Mouse (Mus musculus) embryonic facial prominence, embryonic 15.5 days (tissue): ENCODE results near the gene Cdc6. TPM values are rescaled to one million over a fixed set of nuclear protein-coding genes. Genes with fewer than 3 reads are reported as not detected.

Source experiments
- ATAC-seq: fragments of 200-750 bp; cut with Nextera tagmentation; 2 replicates; pipeline ENCODE4 v1.8.0; 2017; ENCODE audit warnings: low read depth, moderate TSS enrichment; ENCODE audit not compliant: insufficient number of reproducible peaks, low FRiP score, low TSS enrichment
- H3K27ac ChIP-seq: fragments of 300-500 bp; sonication (generic); replicated peaks from 2 replicates; pipeline ENCODE4 v1.5.1; 2015; ENCODE audit warnings: mild to moderate bottlenecking, inconsistent platforms
- H3K27me3 ChIP-seq: fragments of 300-500 bp; sonication (generic); 2 replicates; pipeline ENCODE4 v1.6.1; 2015; ENCODE audit warnings: inconsistent platforms
- H3K36me3 ChIP-seq: fragments of 300-500 bp; sonication (generic); 2 replicates; pipeline ENCODE4 v1.6.1; 2015; ENCODE audit warnings: mild to moderate bottlenecking, inconsistent platforms
- H3K4me1 ChIP-seq: fragments of 300-500 bp; sonication (generic); 2 replicates; pipeline ENCODE4 v1.6.1; 2015; ENCODE audit warnings: inconsistent platforms
- H3K4me2 ChIP-seq: fragments of 300-500 bp; sonication (generic); replicated peaks from 2 replicates; pipeline ENCODE4 v1.6.1; 2015; ENCODE audit warnings: mild to moderate bottlenecking, inconsistent platforms
- H3K4me3 ChIP-seq: fragments of 300-500 bp; sonication (generic); replicated peaks from 2 replicates; pipeline ENCODE4 v1.5.1; 2015; ENCODE audit warnings: mild to moderate bottlenecking, inconsistent platforms
- H3K9ac ChIP-seq: fragments of 300-500 bp; sonication (generic); 2 replicates; pipeline ENCODE4 v1.6.1; 2015; ENCODE audit warnings: inconsistent platforms
- H3K9me3 ChIP-seq: fragments of 300-500 bp; sonication (generic); replicated peaks from 2 replicates; pipeline ENCODE4 v1.6.1; 2016; ENCODE audit warnings: inconsistent platforms
- WGBS: fragments of 180-500 bp; shearing (Covaris S2); methylation state at CpG from one replicate; pipeline ENCODE4 v1.1.7; 2015; 5-methylcytosine and 5-hydroxymethylcytosine counted together
- polyA plus RNA-seq: library from polyadenylated mRNA; unstranded; fragments of >200 nt; fragmentation: Nextera tagmentation; extraction: Ambion mirVana; gene quantifications from 2 replicates; pipeline ENCODE4 v1.2.1, GENCODE M21; 2015

Cdc6 gene
- polyA plus RNA-seq, 1 experiment from 2014 or later, result 22.7 TPM

DNA sequence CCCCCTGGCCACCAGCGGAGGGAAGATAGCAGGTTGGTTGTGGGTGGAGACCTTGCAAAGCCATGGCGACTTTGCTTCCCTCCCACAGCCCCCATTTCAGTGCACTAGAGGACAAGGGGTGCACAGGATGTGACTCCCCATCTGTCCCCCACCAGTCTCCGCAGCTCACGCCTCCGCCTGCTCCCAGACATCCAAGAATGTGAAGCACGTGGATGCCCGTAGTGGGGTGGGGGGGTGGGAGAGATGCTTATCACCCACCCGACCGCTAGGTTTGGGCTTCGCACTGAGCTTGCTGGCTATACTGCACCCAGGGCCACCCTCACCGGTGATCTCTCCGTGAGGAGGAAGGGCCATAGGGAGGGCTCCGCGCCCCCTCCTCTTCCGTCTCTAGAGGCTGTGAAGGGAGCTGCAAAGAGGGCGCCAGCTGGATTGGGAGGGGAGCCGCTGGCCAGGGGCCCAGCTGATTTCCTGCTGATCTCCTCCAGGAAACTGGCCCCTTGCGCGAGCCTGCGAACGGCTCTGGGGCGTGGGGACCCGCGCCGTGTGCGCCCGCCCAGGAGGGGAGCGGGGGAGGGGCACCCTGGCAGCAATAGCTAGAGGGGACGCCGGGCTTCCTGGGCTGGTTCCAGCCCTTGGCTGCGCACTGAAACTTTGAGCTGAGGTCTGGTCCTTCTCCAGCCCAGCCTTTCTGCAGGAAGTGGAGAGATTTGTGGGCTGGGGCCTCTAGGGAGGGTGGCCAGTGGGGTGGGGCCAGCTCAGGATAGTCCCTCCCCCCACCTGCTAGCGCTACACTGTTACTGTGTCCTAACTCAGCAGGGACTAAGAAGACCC, 55.8 kb downstream of the Cdc6 start:
- H3K36me3 ChIP-seq, result peaks cover 21% of the 10 kb centered on the region
- ATAC-seq, result peak; percentile 80
- H3K9me3 ChIP-seq, result no peaks in the 10 kb centered on the region
- H3K9ac ChIP-seq, result 0 out of 2 replicates have a peak overlapping the region, but pooled peaks have one; percentile 15
- WGBS, result 1% methylated on average over 32 of the region's 32 CpGs
- no peaks in the 10 kb centered on the region for H3K27me3 ChIP-seq
- peak overlapping the region; percentile 95 for H3K4me2 ChIP-seq
- H3K27ac ChIP-seq, result peak overlapping the region; percentile 89
- peak overlapping the region; percentile 63 for H3K4me3 ChIP-seq
- H3K4me1 ChIP-seq, result peaks cover 98% of the 10 kb centered on the region

DNA sequence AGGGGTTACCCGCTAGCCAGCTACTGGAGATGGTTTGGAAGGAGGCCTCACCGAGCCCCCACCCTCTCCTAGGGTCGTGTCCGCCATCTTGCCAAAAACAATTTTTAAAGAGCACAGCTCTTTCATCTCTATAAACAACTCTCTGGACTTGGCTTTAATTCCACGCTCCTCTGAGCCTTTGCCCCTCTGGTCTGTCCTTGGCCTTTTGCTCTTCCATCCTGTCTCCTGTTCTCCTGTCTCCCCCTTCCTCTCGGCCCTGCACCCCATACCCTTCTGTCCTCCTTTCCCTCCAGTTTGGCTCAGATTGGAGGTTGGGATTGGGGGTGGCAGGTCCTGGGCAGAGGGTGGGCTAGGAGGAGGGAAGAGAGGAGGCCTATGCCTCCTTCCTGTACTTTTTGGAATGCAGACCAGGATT, 56.6 kb downstream of the Cdc6 start:
- Histone ChIP-seq H3K4me1 (peaks cover 100% of the 10 kb centered on the region), H3K9ac (no peak overlapping the region; the same call in 1 of the 2 replicates), H3K4me2 (peak overlapping the region; percentile 95), H3K9me3 (no peaks in the 10 kb centered on the region), H3K27me3 (no peaks in the 10 kb centered on the region), H3K36me3 (peaks cover 23% of the 10 kb centered on the region), H3K27ac (peak overlapping the region; percentile 89), H3K4me3 (peak overlapping the region; percentile 63)
- WGBS, result 20% methylated on average over 6 of the region's 6 CpGs
- ATAC-seq, result no peak

DNA sequence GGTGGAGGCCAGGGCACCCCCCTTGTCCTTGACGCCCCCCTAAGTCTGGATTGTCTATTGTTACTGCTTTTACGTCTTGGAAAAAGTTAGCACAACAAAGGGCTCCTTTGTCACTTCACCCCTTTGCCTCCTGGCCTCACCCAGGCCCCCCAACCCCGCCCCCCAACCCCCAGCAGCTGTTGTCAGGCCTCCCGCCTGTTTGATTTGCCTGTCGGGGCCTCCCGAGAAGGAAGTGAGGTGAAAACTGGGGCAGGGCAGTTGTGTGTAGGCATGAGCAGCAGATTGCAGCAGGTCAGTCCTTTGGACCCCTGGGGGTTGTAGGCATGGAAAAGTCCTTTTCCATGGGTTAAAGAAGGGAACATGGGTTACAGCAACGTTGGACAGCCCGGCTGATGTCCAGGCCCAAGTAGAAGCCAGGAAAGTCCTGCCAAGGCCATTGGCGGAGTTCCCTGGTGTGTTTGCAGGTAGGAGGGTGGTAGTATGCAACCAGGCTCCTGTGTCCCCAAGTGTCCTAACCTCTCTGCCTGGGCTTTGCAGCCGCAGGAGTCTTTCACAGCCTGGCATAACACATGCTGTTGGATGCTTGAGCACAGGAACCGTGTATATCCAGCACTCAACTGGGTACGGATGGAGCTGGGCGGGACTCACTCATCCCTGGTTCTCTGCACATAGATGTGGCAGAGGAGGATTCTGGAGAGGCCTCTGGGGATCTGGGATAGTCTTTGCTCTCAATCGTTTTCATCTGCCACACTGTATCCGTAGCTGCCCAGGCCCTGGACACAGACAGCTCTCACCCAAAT, 57.2 kb downstream of the Cdc6 start:
- H3K4me3 ChIP-seq, result peak overlapping the region; percentile 6; the same call in 1 of the 2 replicates
- peaks cover 23% of the 10 kb centered on the region for H3K36me3 ChIP-seq
- H3K27ac ChIP-seq, result peak overlapping the region; percentile 89
- H3K9me3 ChIP-seq, result no peaks in the 10 kb centered on the region
- peak overlapping the region; percentile 95 for H3K4me2 ChIP-seq
- 22% methylated on average over 15 of the region's 15 CpGs for WGBS
- H3K4me1 ChIP-seq, result peaks cover 100% of the 10 kb centered on the region
- ATAC-seq, result no peak
- H3K9ac ChIP-seq, result no peak overlapping the region
- H3K27me3 ChIP-seq, result no peaks in the 10 kb centered on the region

DNA sequence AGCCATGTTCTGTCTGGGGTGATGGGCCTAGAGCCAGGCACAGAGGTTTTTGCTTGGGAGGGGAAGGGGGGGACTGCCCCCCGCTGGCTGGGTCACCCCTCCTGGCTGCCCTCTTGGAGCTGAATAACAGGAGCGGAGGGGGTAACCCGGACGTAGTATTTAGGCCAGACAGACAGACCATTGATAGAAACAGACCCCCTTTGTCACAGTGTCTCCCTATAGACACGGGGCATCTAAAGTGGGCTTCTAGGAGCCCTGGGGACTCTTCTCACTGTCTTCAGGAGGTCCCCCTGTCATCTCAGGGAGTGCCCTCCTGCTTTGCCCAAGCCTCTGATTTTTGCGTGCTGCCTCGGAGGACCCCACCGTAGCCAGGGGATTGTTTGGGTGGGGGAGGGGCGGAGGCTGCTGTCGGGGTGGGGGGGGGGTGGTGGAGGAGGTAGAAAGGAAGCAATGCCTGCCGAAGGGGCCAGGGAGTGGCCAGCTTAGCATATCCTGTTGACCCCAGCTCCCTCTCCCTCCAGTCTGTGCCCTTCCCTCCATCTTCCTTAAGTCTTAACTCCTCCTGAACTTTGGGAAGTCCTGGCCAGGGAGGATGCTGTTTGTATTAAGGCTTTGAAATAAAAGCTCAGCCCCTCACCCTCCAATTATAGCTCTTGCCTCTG, 57.9 kb downstream of the Cdc6 start:
- Histone ChIP-seq H3K4me1 (peaks cover 100% of the 10 kb centered on the region), H3K4me3 (peak overlapping the region; percentile 6; the same call in 1 of the 2 replicates), H3K27me3 (no peaks in the 10 kb centered on the region), H3K4me2 (peak overlapping the region; percentile 95), H3K27ac (peak overlapping the region; percentile 89), H3K9me3 (no peaks in the 10 kb centered on the region), H3K36me3 (peaks cover 28% of the 10 kb centered on the region), H3K9ac (no peak overlapping the region)
- ATAC-seq, result no peak
- 20% methylated on average over 11 of the region's 11 CpGs for WGBS

DNA sequence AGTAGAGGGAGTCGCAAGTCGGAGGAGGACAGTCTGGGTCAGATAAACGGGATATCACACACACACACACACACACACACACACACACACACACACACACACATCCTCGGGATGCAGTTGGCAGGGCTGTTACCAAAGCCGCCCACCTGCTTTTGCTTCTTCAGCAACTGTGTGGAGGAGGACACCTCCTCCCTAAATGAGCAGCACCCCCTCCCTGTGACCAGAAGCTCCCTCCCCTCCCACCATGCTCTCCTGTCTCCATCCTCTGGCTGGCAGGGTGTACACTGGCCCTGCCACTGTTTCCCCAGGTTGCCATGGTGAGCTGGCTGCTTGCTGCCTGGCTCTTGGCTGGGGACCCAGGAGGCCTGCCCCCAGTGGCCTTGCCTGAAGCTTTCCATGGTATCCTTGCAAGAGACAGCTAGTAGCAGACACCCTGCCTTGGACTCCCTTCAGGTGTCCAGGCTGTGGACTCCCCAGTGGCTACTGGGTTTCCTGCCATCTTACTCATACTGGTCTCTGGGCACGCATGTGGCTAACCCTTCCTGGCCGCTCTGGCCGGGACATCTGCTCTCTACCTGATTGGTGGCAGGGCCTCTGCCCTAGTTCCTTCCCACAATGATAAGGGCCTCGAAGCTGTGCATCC, 59.0 kb downstream of the Cdc6 start:
- Histone ChIP-seq H3K4me3 (no peak overlapping the region), H3K27ac (0 out of 2 replicates have a peak overlapping the region, but pooled peaks have one; percentile 34), H3K4me2 (no peak overlapping the region), H3K36me3 (peaks cover 39% of the 10 kb centered on the region), H3K9ac (no peak overlapping the region), H3K27me3 (no peaks in the 10 kb centered on the region), H3K9me3 (no peaks in the 10 kb centered on the region), H3K4me1 (peaks cover 100% of the 10 kb centered on the region)
- WGBS, result 51% methylated on average over 9 of the region's 9 CpGs
- ATAC-seq, result no peak

DNA sequence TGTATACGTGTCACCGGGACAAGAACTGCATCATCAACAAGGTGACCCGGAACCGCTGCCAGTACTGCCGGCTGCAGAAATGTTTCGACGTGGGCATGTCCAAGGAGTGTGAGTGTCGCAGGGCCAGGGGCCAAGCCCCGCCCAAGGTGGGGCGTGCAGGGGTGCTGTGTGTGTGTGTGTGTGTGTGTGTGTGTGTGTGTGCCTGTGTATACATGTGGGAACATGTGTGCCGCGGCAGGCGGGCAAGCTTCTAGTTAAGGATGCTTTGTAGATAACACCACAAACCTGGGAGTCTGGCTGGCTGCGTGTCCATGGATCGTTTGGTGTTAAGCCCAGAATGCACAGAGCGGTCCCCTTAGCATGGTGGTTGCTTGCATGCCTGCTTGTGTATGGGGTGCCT, 60.5 kb downstream of the Cdc6 start:
- Histone ChIP-seq H3K9me3 (no peaks in the 10 kb centered on the region), H3K4me1 (peaks cover 91% of the 10 kb centered on the region), H3K36me3 (peaks cover 53% of the 10 kb centered on the region), H3K4me2 (no peak overlapping the region), H3K27me3 (no peaks in the 10 kb centered on the region), H3K9ac (no peak overlapping the region), H3K27ac (peak overlapping the region; percentile 74), H3K4me3 (no peak overlapping the region)
- 47% methylated on average over 16 of the region's 16 CpGs for WGBS
- no peak for ATAC-seq

DNA sequence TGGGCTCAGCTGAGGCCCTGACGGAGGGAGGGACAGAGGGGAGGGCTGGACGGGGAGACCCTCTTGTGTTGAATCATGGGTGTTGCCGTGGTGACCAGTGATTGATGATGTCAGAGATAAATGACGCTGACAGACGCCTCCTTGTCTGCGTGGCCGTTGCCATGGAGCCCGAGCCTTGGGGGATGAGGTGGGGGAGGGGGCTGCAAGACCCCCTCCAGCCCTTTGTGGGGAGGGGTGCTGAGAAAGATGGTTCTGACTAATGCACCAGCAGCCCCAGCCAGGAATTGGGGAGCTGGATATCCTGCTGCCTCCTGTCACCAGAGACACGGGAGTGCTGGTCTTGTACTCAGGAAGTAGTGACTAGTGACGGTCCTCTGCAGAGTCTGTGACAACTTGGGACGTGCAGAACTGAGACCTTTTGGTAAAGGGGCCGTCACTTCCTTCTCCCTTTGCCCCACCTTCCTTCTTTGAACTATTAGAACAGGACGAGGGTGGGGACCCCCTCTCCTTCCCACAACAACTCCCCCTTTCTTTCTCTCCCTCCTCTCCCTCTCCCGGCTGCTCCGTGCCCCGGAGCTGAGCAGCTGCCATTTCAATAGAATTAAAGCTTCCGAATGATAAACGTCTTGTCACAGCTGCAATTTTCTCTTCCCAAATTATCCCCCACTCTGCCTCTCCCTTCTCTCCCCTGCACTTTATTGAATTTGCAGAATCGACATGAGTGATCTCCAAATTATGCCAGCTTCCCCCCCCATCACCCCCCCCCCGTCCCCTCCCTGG, 61.3 kb downstream of the Cdc6 start:
- 11% methylated on average over 20 of the region's 20 CpGs for WGBS
- Histone ChIP-seq H3K27me3 (no peaks in the 10 kb centered on the region), H3K9me3 (no peaks in the 10 kb centered on the region), H3K9ac (no peak overlapping the region), H3K4me3 (no peak overlapping the region), H3K36me3 (peaks cover 61% of the 10 kb centered on the region), H3K4me2 (no peak overlapping the region; the same call in 1 of the 2 replicates), H3K27ac (peak overlapping the region; percentile 74), H3K4me1 (peaks cover 82% of the 10 kb centered on the region)
- ATAC-seq, result no peak

DNA sequence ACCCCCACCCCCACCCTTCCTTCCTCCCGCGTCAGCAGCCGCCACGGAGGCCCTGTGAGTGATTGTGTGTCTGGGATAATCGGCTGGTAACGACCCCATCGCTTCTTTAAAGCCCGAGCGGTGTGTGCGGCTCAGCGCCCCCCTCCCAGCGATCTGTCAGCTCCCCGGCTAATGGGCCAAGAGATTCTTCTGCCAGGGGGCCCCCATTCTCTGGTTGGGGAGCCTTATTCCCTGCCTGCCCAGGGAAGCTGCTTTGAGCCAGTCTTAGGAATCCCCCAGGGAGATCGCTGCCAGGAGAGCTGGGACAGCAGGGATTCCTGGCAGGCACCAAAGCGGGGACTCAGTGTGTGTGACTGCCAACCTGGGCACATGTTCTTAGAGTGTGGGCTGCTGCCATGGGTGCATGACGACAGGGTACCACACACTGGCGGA, 61.9 kb downstream of the Cdc6 start:
- Histone ChIP-seq H3K36me3 (peaks cover 67% of the 10 kb centered on the region), H3K27ac (peak overlapping the region; percentile 74), H3K9ac (no peak overlapping the region), H3K4me1 (peaks cover 76% of the 10 kb centered on the region), H3K9me3 (no peaks in the 10 kb centered on the region), H3K4me2 (0 out of 2 replicates have a peak overlapping the region, but pooled peaks have one; percentile 13), H3K4me3 (no peak overlapping the region), H3K27me3 (no peaks in the 10 kb centered on the region)
- no peak for ATAC-seq
- WGBS, result 22% methylated on average over 17 of the region's 17 CpGs

DNA sequence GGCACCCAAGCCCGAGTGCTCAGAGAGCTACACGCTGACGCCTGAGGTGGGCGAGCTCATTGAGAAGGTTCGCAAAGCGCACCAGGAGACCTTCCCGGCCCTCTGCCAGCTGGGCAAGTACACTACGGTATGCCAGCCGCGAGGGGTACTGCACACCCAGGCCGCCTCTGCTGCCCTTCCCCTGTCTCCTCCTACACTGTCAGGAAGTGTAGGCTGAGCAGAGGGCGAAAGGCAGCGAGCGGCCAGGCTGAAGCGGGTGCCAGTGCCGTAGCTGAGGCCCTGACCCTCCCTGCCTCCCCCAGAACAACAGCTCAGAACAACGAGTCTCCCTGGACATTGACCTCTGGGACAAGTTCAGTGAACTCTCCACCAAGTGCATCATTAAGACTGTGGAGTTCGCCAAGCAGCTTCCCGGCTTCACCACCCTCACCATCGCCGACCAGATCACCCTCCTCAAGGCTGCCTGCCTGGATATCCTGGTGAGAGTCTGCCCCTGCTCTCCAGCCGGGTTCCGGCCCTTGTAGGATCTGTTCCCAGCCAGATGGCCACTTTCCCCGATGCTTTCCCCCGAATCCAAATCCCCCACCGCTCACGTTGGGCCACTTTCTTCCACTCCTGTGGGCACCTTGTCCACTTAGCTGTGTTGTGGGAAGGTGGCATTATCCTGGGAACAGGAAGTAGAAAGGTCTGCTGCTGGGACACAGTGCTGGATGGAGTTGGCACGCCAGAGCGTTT, 62.8 kb downstream of the Cdc6 start:
- H3K9ac ChIP-seq, result no peak overlapping the region
- peaks cover 75% of the 10 kb centered on the region for H3K36me3 ChIP-seq

More for the DNA sequence above, 62.8 kb downstream of the Cdc6 start:
- WGBS, result 73% methylated on average over 29 of the region's 29 CpGs
- no peaks in the 10 kb centered on the region for H3K27me3 ChIP-seq
- no peak overlapping the region for H3K4me2 ChIP-seq
- H3K9me3 ChIP-seq, result no peaks in the 10 kb centered on the region
- no peak overlapping the region for H3K4me3 ChIP-seq
- H3K4me1 ChIP-seq, result peaks cover 68% of the 10 kb centered on the region
- peak overlapping the region; percentile 74; the same call in 1 of the 2 replicates for H3K27ac ChIP-seq
- no peak for ATAC-seq
